Mouse (Mus musculus) neural tube, embryonic 10.5 days (tissue): ENCODE results near the gene Gnl1.
"Not testable (repeated sequence)": the region's sequence is repeated elsewhere in the genome, so short reads cannot be mapped to it uniquely, and the experiment has no call there.

Experiments used
- DNase-seq: peaks from one replicate; pipeline ENCODE4 v3.0.0-alpha.2; 2017; ENCODE audit warnings: low spot score; ENCODE audit errors: extremely low spot score

The Gnl1 gene

DNA sequence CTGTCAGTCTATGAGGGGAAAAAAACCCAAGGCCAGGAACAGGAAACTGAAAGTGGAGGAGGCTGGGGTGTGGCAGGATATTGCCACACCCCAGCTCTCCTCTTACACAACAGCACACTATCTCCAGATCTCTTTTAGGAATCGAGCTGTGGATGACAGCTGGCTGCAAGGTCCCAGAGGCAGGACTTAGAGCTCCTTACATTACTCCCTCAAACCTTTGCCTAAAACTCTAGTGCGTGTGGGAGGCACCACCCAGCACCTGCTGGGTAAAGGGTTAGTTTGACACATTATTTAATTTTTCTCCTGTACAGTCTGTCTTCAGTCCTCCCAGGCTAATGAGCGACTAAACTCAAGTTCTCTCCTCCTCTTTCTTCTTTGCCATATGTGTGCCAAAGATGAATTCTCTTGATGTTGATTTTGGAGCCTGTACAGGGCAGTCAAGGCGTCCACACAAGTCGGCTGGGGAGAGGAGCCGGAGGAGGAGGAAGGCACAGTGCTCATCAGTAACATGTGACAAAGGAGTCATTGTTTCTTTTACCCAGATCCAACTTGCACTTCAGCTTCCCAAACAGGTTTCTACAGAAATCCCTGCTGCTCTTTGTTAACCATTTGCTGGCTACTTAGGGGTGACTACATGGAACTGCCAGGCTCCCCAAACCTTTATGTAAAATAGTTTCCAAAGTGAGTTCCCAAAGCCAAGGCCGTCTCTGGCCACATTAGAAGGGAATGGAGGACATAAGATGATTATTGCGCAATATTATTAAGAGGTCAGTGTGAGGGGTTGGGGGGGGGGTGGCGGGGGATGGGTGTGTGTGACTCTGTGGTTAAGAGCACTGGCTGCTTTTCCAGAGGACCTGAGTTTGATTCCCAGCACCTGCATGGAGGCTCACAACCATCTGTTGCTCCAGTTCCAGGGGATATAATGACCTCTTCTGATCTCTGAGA lies 44.3 kb downstream of the Gnl1 start:
- DNase-seq = no peak

DNA sequence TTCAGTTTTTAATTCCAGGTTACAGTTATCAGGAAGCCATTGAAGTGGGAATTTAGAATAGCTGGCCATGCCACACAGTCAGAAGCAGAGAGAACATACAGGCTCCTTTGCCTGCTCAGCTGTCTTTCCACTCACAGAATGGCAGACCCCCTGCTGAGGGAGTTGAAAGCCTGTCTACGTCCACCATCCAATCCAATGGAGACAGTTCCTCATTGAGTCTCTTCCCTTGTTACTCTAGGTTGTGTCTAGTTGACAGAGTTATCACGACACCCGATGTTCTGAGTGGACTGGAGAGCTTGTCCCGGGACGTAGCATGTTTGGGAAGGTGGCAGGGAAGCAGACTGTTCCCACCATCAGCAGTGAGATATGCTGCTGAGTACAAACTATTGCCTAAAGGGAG lies 45.5 kb downstream of the Gnl1 start:
- DNase-seq = no peak

DNA sequence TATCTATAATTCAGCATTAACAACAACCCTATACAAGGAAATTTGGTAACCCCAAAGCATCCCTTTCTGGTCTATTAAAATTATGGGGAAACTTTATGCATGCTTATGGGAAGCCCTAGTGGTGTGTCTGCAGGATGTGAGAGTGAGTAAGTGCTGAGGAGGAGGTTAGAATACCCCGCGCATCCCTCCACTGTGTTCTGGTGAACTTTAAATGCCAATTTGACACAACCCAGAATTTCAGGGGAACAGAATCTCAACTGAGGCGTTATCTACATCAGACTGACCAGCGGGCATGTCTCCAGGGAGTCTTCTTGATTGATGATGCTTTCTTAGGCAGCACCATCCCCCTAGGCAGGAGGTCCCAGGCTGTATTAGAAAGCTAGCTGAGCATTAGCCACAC lies 46.2 kb downstream of the Gnl1 start:
- no peak for DNase-seq

DNA sequence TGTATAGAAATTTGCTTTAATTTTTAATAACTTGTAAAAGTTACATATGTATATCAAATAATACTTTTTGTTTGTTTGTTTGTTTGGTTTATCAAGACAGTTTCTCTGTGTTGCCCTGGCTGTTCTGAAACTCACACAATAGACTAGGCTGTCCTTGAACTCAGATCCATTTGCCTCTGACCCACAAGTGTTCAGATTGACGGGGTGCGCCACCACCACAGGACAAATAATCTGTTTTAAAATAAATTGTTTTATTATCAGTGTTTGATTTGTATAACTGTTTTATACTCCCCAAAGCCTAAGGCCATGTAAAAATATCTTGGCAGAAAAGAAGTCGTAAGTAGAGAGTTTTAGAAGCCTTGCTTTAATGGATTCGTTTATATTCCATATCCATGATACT lies 48.0 kb downstream of the Gnl1 start:
- no peak for DNase-seq

DNA sequence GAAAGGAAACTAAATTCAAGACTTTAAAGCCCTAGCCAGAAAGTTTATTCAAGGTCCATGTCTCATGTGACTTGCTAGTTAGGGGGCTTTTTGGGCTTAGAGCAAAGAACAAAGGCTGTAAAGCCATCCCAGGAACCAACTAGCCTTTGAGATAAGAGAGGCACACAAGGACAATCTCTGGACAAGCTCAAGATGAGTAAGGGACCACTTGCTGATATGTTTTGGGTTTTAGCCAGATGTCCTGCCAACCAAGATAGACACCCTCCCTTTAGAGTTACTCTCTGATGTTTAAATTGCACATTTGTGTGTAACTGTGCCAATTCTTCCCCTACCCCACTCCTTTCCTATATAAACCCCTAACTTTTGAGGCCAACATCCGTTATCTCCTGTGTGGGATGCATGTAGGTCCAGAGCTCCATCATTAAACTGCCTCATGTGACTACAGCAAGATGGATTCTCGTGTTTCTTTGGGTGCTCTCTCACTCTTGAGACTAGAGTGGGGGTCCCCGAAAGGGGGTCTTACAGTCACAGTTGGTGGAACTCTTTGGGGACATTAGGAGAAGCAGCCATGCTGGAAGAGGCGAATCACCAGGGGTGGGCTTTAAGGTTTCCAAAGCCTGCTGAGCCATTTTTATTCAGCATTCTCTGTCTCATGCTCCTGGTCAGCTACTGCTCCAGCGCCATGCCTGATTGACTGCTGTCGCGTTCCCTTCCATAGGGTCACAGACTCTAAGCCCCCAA lies 49.4 kb downstream of the Gnl1 start:
- DNase-seq = no peak

DNA sequence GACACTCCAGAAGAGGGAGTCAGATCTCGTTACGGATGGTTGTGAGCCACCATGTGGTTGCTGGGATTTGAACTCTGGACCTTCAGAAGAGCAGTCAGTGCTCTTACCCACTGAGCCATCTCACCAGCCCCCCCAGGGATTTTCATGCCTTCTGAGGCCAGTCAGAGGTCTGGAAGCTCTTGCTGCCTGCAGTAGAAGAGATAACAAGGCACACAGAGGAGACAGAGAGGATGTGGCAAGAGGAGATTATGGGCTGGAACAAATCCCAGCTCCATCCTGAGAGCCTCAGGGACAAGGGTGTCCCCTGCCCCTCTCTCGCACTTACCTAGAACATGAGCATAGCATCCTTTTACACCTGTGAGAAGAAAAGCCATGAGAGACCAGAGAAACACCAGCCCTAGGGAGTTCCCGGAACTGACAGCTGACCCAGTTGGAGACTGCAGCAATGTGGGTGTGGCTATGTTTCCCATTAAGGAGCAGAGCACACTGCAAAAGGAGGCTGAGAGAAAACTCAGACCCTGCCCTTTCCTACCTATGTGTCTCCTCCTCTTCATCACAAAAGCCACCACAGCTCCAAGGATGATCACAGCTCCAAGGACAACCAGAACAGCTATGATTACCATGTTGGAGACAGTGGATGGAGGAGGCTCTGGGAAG lies 50.5 kb downstream of the Gnl1 start:
- DNase-seq = not testable (repeated sequence)

DNA sequence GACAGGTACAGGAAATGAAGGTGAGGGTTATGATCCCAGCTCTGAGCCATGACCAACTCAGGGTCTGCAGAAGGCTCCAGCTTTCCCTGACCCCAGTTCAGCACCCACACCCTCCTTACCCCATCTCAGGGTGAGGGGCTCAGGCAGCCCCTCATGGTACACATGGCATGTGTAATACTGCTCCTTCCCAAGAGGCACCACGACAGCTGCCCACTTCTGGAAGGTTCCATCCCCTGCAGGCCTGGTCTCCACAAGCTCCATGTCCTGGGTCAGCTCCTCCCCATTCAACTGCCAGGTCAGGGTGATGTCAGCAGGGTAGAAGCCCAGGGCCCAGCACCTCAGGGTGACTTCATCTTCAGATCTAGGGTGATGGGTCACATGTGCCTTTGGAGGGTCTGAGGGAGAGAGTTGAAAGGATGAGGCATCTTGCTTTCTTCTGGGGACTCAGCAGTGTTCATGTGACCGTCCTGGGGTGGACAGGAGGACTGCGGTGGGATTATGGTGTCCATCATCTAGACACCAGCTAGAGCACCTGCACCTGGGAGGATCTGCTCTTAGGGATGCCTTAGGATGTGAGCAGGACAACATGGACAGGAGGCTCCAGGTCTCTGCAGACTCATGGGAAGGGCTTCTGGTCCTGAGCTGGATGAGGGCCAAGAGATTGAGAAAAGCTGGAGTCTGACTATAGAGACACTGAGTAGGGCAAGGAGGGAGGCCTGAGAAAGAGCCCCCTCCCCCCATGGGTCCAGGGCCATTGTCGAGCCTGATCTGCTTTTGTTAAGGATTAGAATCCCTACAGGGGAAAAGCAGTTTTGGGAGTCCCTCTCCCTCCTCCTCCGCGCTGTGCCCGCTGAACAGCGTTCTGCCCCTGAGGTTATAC lies 51.3 kb downstream of the Gnl1 start:
- DNase-seq = not testable (repeated sequence)

DNA sequence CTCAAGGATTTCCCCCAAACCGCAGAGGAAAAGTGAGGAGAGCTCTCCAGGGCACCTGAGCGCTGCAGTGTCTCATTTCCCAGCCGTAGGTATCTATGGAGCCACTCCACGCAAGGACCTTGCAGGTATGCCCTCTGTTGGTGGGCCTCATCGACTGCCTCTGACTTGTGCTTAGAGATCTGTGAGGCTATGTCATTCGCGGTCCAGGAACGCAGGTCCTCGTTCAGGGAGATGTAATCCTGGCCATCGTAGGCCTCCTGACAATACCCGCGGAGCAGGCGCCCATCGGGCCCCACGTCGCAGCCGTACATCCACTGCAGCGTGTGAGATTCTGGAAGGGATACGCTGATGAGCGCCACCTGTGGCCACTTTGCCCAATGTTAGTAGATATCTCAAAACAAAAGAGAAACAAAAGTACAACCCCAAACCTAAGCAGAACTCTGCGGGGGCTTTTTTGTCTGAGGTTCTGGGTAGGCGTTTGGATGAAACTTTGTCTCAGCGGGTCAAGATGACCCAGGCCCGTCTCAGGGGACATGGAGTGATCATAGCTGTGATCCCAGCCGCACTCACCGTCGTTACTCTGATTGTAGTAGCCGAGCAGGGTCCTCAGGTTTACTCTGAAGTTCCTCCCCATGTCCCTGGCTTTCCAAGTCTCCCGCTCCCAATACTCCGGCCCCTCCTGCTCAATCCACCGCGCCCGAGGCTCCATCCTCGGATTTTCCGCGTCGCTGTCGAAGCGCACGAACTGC lies 52.1 kb downstream of the Gnl1 start:
- DNase-seq = peak; percentile 43

DNA sequence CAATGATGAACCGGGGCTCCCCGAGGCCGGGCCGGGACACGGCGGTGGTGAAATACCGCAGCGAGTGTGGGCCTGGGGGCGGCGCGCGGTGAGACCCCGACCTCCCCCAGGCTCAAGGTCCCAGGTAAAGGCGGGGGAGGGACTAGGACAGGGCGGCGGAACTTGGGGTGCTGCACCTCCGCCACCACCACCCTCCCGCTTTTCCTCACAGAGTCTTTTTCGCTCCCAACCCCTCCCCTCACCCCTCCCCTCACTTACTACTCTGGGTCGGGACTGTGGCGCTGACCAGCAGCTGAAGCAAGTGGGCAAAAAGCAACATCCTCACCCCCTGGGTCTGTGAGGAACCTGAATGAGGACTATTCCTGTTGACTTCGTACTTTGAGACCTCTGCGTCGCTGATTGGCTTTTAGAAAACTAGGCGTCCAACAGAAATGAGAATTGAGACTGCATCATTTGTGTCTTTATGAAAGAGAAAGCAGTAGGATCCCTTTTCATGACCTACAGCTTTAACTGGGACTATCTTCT lies 52.8 kb downstream of the Gnl1 start, which contains the start of gene H2-T23:
Gene H2-T23, minus strand, starts transcription at position 505 of the 525 bp plus-strand sequence.
- peak; percentile 48 for DNase-seq

DNA sequence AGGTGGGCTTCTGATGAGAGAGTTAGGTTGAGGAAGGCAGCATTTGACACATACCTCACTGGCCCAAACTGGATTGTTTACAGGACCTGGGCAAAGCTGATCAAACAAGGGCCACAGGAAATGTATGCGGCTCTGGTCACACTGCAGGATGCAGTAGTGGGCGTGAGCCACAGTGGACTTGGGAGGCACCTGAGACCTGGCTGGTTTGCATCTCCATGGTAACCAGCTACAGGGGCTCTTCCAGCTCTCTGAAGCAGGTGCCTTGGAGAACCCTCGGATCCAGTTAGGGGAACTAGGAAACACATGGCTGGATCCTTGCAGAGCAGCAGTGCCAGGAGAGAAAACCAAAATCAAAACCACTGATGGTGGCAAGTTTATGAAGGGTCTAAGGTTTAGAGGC lies 54.9 kb downstream of the Gnl1 start:
- DNase-seq = not testable (repeated sequence)

DNA sequence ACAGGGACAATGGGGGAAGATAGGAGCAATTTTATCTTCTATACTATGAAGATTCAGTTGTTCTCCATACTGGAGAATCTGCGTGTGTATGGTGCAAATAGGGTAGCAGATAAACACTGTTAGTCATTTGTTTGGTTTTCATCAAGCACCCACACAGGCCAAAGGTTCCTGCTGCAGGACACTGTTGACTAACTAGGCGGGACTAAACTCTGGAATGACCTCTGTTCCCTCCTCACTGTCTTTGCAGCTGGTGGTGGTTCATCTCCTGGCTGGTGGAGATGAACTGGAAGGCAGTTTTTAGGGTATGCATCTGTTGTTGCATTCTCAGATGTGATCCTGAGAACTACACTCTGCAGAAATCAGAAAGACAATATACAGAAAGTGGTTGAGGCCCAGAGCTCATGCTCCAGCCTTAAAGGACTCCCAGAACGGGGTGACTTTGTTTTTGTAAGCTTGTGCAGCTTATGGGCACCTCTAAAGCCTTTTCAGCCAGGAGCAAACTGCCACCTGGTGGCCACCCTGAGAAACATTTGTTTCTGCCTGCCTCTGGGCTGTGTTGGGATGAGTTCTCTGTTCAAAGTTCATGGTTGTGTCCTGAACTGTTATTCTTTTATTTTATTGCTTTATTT lies 55.5 kb downstream of the Gnl1 start:
- peak; percentile 23 for DNase-seq

DNA sequence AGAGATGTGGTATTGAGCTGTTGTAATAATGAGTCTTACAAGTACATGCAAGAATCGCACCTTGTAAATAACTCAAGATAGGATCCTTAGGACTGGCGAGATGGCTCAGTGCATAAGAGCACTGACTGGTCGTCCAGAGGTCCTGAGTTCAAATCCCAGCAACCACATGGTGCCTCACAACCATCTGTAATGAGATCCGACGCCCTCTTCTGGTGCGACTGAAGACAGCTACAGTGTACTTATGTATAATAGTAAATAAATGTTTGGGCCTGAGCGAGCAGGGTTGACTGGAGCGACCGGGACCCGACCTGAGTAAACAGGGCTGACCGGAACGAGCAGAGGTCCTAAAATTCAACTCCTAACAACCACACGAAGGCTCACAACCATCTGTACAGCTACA lies 56.5 kb downstream of the Gnl1 start:
- DNase-seq = not testable (repeated sequence)
